In the genomic region with DNA sequence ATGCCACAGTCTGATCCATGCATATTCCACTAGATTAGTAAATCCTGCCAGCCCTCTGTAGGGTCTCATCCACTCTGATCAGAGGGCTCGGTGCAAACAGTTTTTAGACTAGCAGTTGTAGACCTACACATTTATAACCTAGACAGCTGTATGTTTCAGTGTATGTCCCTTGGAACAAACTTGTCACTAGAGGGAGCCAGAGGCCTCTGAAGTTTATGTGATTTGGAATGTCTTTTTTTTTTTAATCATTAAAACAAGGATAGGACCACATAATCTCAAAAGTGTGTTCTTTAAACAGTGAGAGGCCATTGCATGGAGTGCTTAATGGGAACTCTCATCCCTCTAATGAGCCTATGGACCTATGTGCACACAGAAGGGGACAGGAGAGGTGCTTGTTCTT, we compare ENCODE assay signal across 8 mouse cellular contexts.
DNase-seq lines count a peak whose midpoint lies in the region; ATAC-seq and TF ChIP-seq lines count a peak whose summit lies in the region.

No protein-coding gene starts in this region.

- WGBS in forebrain, embryonic 16.5 days = 69% methylated on average over 1 of the region's 1 CpGs

- no peak overlapping the region for H3K4me2 ChIP-seq in forebrain, embryonic 16.5 days (ENCODE audit: low read length)

- no peaks in the 10 kb centered on the region for H3K27me3 ChIP-seq in Patski
- no peaks in the 10 kb centered on the region for H3K27me3 ChIP-seq in forebrain, embryonic 16.5 days (replicated peaks; ENCODE audit: control insufficient read depth, insufficient read depth, low read length)

- intact Hi-C loops in left cerebral cortex, adult 2 months (cut with DNase I) = loop anchor here (2.0 kb wide), 1 partner anchor 301 kb away; the partner anchor contains the start of genes Nmbr and Vta1

- peaks cover 12% of the 10 kb centered on the region for H3K9me3 ChIP-seq in forebrain, embryonic 16.5 days (ENCODE audit: control insufficient read depth, low read length)

- CTCF ChIA-PET in Patski (lab: Charles Lee) = interaction anchor here (0.7 to 1.5 kb wide), 3 partner anchors 10 to 263 kb away, joined by 3 to 4 read pairs (median 4); no protein-coding TSS in a partner anchor

- no peak overlapping the region for H3K4me3 ChIP-seq in left cerebral cortex, adult 2 months
- no peak overlapping the region for H3K4me3 ChIP-seq in forebrain, embryonic 16.5 days (replicated peaks; ENCODE audit: low read length)

- H3K9ac ChIP-seq in forebrain, embryonic 16.5 days (replicated peaks; ENCODE audit: low read depth, low read length) = no peak overlapping the region

- H3K27ac ChIP-seq in left cerebral cortex, adult 2 months = no peak overlapping the region
- no peak overlapping the region for H3K27ac ChIP-seq in forebrain, embryonic 16.5 days (ENCODE audit: low read length)

- in situ Hi-C loops in Patski (cut with MboI; ENCODE audit: low pct_unique_long_range_greater_than_20kb) = no loop called here

- TF ChIP-seq CTCF in left cerebral cortex, adult 2 months (IDR thresholded peaks at IDR 0.05) = peak; percentile 64
- TF ChIP-seq CTCF in Patski (IDR thresholded peaks at IDR 0.05) = peak; percentile 56

- H3K4me1 ChIP-seq in forebrain, embryonic 16.5 days (replicated peaks; ENCODE audit: control insufficient read depth, insufficient read depth, low read length) = no peaks in the 10 kb centered on the region

- peak; percentile 43 for DNase-seq in adrenal gland, postnatal 10 days
- DNase-seq in adrenal gland, adult 8-10 months = no peak
- DNase-seq in left cerebral cortex, adult 2 months (ENCODE audit: extremely low spot score in 1 of 2, low spot score in 2 of 2) = no peak
- no peak for DNase-seq in left cerebral cortex, adult 18-20 months (ENCODE audit: low spot score in 2 of 2)
- DNase-seq in Patski (ENCODE audit: low read depth, low spot score) = no peak
- peak; percentile 29 to 63 for DNase-seq in kidney, postnatal 4 days
- no peak for DNase-seq in Muller cell, postnatal 12 days (ENCODE audit: inconsistent ontology term)

- POLR2A ChIA-PET in Patski (lab: Charles Lee) = no interaction called here

- H3K36me3 ChIP-seq in forebrain, embryonic 16.5 days (ENCODE audit: control insufficient read depth, insufficient read depth) = no peaks in the 10 kb centered on the region

- no peak for ATAC-seq in Patski
- no peak for ATAC-seq in forebrain, embryonic 16.5 days

Comparison
In these comparisons a context has a peak if more than half of its experiments do, and no peak if none do; other contexts are left out.
1. DNase-seq: peak in adrenal gland, postnatal 10 days (single experiment) and kidney, postnatal 4 days (2 of 2); none in adrenal gland, adult 8-10 months (single experiment), left cerebral cortex, adult 2 months (0 of 2), left cerebral cortex, adult 18-20 months (0 of 2), Patski (single experiment) and Muller cell, postnatal 12 days (single experiment).